Mouse (Mus musculus) kidney, adult 2 months (tissue): ENCODE data around the gene Col9a3.

Source experiments
- CTCF ChIP-seq: fragments of 200-500 bp; conservative IDR thresholded peaks from 2 replicates; pipeline ENCODE4 v1.5.1; 2011; ENCODE audit warnings: low read depth, mild to moderate bottlenecking, control low read depth, low read length, moderate library complexity, mixed read lengths; ENCODE audit not compliant: insufficient read depth, insufficient read length
- POLR2A ChIP-seq: fragments of 200-500 bp; IDR thresholded peaks from one replicate; pipeline ENCODE4 v1.6.1; 2011; ENCODE audit warnings: low read depth, low read length, control low read depth

DNA sequence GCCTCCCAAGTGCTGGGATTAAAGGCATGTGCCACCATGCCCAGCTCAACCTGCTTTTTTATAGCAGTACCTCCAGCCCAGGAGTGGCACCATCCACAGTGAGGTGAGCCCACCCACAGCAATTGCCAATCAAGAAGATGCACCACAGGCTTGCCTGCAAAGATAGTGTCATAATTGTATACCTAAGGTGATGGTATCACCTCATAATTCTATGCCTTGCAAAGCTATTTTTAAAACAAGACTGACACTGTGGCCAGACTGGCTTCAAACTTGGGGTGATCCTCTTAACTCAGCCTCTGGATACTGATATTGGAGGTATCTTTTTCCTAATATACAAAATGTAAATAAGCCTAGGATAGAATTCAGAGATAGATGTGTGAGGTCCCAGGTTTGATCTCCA is 46.0 kb downstream of the Col9a3 start:
- no peak for TF ChIP-seq CTCF
- no peak for TF ChIP-seq POLR2A
